Mouse (Mus musculus) limb, embryonic 15.5 days (tissue): Measurements from ENCODE around the gene Ankrd33. TPM values are rescaled to one million over a fixed set of nuclear protein-coding genes. Genes with fewer than 3 reads are reported as not detected.

Experiments used
- ATAC-seq: fragments of 200-750 bp; cut with Nextera tagmentation; 2 replicates; pipeline ENCODE4 v1.8.0; 2017; ENCODE audit warnings: low read depth, moderate TSS enrichment; ENCODE audit not compliant: insufficient number of reproducible peaks, low FRiP score, low TSS enrichment
- H3K27ac ChIP-seq: fragments of 300-500 bp; sonication (generic); 2 replicates; pipeline ENCODE4 v1.5.1; 2015; ENCODE audit warnings: moderate library complexity, mild to moderate bottlenecking, inconsistent platforms
- H3K27me3 ChIP-seq: fragments of 300-500 bp; sonication (generic); 2 replicates; pipeline ENCODE4 v1.6.1; 2015; ENCODE audit warnings: inconsistent platforms
- H3K36me3 ChIP-seq: fragments of 300-500 bp; sonication (generic); 2 replicates; pipeline ENCODE4 v1.6.1; 2015; ENCODE audit warnings: inconsistent platforms
- H3K4me1 ChIP-seq: fragments of 300-500 bp; sonication (generic); 2 replicates; pipeline ENCODE4 v1.6.1; 2015; ENCODE audit warnings: inconsistent platforms
- H3K4me2 ChIP-seq: fragments of 300-500 bp; sonication (generic); 2 replicates; pipeline ENCODE4 v1.6.1; 2015; ENCODE audit warnings: mild to moderate bottlenecking, inconsistent platforms
- H3K4me3 ChIP-seq: fragments of 300-500 bp; sonication (generic); 2 replicates; pipeline ENCODE4 v1.5.1; 2015; ENCODE audit warnings: mild to moderate bottlenecking, inconsistent platforms
- H3K9ac ChIP-seq: fragments of 300-500 bp; sonication (generic); 2 replicates; pipeline ENCODE4 v1.6.1; 2015; ENCODE audit warnings: inconsistent platforms
- H3K9me3 ChIP-seq: fragments of 300-500 bp; sonication (generic); 2 replicates; pipeline ENCODE4 v1.6.1; 2016; ENCODE audit warnings: inconsistent platforms
- WGBS: fragments of 180-500 bp; shearing (Covaris S2); methylation state at CpG from one replicate; pipeline ENCODE4 v1.1.7; 2015; 5-methylcytosine and 5-hydroxymethylcytosine counted together
- polyA plus RNA-seq: library from polyadenylated mRNA; unstranded; fragments of >200 nt; fragmentation: Nextera tagmentation; extraction: Ambion mirVana; gene quantifications from 2 replicates; pipeline ENCODE4 v1.2.1, GENCODE M21; 2015

Gene Ankrd33
- polyA plus RNA-seq, 1 experiment from 2014 or later: not detected

DNA sequence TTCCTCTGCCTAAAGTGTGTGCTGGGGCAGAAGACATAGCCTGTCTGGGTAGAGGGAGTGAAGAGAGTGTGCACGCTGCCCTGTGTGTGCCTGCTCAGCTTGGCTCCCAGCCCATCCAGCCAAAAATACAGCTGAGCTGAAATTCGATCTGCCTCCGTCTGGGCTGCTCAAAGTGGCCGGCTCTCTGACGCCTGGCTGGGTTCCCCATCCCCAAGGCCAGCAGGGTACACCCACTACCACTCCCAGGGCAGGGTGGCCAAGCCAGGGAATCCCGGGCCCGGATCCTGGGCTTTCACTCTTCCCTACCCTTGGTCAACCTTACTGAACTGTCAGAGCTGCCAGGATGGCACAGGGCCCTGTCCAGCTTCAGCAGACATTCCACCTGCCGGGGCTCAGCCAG, 27.9 kb downstream of the Ankrd33 start:
- no peak overlapping the region for H3K4me3 ChIP-seq

GRCm38 (mm10) chr15:101144176-101144575, 28.6 kb downstream of the Ankrd33 start:
- H3K4me1 ChIP-seq: peaks cover 76% of the 10 kb centered on the region
- ATAC-seq: no peak
- H3K27me3 ChIP-seq: no peaks in the 10 kb centered on the region
- WGBS: 79% methylated on average over 5 of the region's 5 CpGs
- H3K4me2 ChIP-seq: no peak overlapping the region
- no peaks in the 10 kb centered on the region for H3K9me3 ChIP-seq
- 0 out of 2 replicates have a peak overlapping the region, but pooled peaks have one; percentile 54 for H3K27ac ChIP-seq
- no peak overlapping the region for H3K9ac ChIP-seq
- H3K4me3 ChIP-seq: no peak overlapping the region
- no peaks in the 10 kb centered on the region for H3K36me3 ChIP-seq

More for the DNA sequence above, 27.9 kb downstream of the Ankrd33 start:
- H3K36me3 ChIP-seq: no peaks in the 10 kb centered on the region
- H3K9ac ChIP-seq: no peak overlapping the region
- 11% methylated on average over 8 of the region's 8 CpGs for WGBS
- H3K9me3 ChIP-seq: no peaks in the 10 kb centered on the region
- peak overlapping the region; percentile 12; the same call in 1 of the 2 replicates for H3K4me2 ChIP-seq
- H3K4me1 ChIP-seq: peaks cover 76% of the 10 kb centered on the region
- peak; percentile 42 for ATAC-seq
- peak overlapping the region; percentile 54 for H3K27ac ChIP-seq
- no peaks in the 10 kb centered on the region for H3K27me3 ChIP-seq

DNA sequence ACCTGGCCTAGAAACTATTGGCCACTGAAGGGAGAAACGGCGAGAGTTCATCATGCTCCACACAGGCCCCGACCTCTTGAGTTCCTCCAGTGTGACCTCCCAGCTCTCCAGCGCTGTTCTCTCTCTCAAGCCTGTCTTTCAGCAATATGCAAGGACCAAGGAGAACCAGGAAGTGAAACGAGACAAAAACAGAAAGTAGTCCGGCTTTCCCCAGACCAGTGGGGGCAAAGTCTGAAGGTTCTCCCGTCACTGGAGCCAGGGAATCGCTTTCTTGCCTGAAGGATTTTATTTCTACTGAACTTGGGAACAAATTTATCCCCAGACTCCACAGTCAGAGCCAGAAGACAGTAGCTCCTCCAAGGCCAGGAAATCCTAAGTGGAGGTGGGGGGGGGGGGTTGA, 29.2 kb downstream of the Ankrd33 start:
- ATAC-seq: no peak
- 80% methylated on average over 8 of the region's 8 CpGs for WGBS
- peak overlapping the region; percentile 78 for H3K27ac ChIP-seq

DNA sequence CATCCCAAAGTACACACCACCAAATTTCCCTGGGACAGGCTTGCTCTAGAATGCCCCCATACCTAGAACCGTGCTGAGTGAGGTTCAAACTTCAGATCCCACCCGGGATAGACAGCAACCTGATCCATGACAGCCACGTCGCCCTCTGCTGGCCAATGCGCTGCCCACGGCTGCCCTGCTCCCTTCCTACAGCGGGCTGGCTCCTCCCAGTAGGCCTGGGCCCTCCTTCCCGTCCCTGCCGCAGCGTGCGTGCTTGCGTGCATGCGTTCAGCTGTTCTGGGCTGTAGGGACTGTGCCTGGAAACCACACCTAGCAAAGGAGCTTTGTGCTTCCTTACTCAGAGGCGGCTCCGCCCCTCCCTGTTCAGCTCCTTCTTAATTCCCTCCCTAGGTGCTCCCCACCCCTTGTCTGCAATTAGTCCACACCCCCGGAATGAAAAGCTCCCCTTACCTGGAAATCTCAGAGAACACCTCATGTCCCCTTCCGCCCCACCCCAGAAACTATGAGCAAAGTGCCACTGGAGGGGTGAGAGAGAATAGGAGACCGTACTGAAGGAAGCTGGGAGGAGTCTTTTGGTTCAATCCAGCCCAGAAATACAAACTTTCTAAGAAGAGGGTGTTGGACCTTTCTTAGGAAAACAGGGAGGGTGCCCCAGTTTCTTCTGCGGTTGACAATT, 30.0 kb downstream of the Ankrd33 start:
- no peaks in the 10 kb centered on the region for H3K36me3 ChIP-seq
- H3K4me3 ChIP-seq: peak overlapping the region; percentile 14; the same call in 1 of the 2 replicates
- 7% methylated on average over 19 of the region's 19 CpGs for WGBS
- H3K27ac ChIP-seq: peak overlapping the region; percentile 78
- H3K27me3 ChIP-seq: no peaks in the 10 kb centered on the region
- H3K9ac ChIP-seq: no peak overlapping the region
- H3K4me1 ChIP-seq: peaks cover 62% of the 10 kb centered on the region
- H3K4me2 ChIP-seq: peak overlapping the region; percentile 45
- H3K9me3 ChIP-seq: no peaks in the 10 kb centered on the region
- peak; percentile 93 for ATAC-seq

More for the DNA sequence above, 29.2 kb downstream of the Ankrd33 start:
- Histone ChIP-seq H3K27me3 (no peaks in the 10 kb centered on the region), H3K4me2 (no peak overlapping the region), H3K4me1 (peaks cover 70% of the 10 kb centered on the region), H3K9ac (no peak overlapping the region), H3K9me3 (no peaks in the 10 kb centered on the region), H3K36me3 (no peaks in the 10 kb centered on the region), H3K4me3 (no peak overlapping the region)

DNA sequence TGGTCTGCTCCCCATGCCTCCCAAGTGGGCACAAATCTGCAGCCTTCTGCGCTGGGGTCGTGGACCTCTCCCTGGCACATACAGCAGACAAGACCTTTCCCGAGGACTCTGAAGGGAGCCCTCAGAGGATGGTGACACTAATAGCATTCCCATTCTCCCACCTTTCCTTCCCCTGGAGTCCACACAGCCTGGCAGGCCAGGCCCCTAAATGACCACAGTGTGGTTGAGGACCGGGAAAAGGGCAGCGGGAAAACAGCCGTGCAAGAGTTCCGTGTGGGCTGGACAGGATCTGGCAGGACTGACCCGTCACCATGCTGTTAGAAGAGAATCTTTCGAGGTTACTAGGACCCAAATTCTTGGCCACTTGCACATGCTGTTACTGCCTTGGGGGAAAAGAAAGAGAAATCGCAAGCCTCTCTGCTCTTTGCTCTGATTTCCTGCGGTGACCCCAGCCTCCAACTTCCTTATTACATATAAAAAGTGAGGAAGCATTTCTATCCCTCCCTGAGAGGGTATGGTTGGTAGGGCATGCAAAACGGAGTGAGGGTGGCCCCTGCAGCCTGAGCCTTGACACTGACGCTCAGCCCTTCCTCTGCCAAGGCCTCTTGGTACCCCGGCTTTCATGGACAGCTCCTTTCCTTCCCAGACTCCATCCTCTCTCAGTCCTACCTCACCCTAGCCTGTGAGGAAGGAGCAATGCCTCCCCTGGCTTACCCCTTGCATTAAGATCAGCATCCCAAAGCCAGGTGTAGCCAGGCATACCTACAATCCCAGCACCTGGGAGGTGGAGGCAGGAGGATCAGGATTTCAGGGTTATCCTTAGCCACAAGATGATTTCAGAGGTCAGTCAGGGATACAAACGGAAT, 30.8 kb downstream of the Ankrd33 start:
- Histone ChIP-seq H3K4me2 (peak overlapping the region; percentile 45; the same call in 1 of the 2 replicates), H3K27me3 (no peaks in the 10 kb centered on the region), H3K9ac (no peak overlapping the region), H3K27ac (peak overlapping the region; percentile 78), H3K4me3 (peak overlapping the region; percentile 14; the same call in 1 of the 2 replicates), H3K4me1 (peaks cover 56% of the 10 kb centered on the region), H3K9me3 (no peaks in the 10 kb centered on the region), H3K36me3 (no peaks in the 10 kb centered on the region)
- 58% methylated on average over 15 of the region's 15 CpGs for WGBS
- no peak for ATAC-seq

GRCm38 (mm10) chr15:101147115-101147909, 31.8 kb downstream of the Ankrd33 start:
- Histone ChIP-seq H3K9ac (no peak overlapping the region), H3K27me3 (no peaks in the 10 kb centered on the region), H3K4me1 (peaks cover 53% of the 10 kb centered on the region), H3K9me3 (no peaks in the 10 kb centered on the region), H3K36me3 (no peaks in the 10 kb centered on the region), H3K4me2 (no peak overlapping the region), H3K4me3 (no peak overlapping the region), H3K27ac (no peak overlapping the region)
- WGBS: 75% methylated on average over 16 of the region's 16 CpGs
- ATAC-seq: no peak

GRCm38 (mm10) chr15:101147910-101148273, 32.3 kb downstream of the Ankrd33 start:
- Histone ChIP-seq H3K27ac (no peak overlapping the region), H3K4me2 (no peak overlapping the region), H3K4me1 (peaks cover 48% of the 10 kb centered on the region), H3K27me3 (no peaks in the 10 kb centered on the region), H3K36me3 (no peaks in the 10 kb centered on the region), H3K9me3 (no peaks in the 10 kb centered on the region), H3K9ac (no peak overlapping the region), H3K4me3 (no peak overlapping the region)
- WGBS: 42% methylated on average over 6 of the region's 6 CpGs
- ATAC-seq: no peak

- H3K4me1 ChIP-seq: peaks cover 40% of the 10 kb centered on the region
Measured at GRCm38 (mm10) chr15:101148604-101149003, 33.0 kb downstream of the Ankrd33 start.

GRCm38 (mm10) chr15:101151409-101152261, 36.1 kb downstream of the Ankrd33 start:
- Histone ChIP-seq H3K9me3 (no peaks in the 10 kb centered on the region), H3K4me2 (no peak overlapping the region), H3K27ac (no peak overlapping the region), H3K4me1 (peaks cover 11% of the 10 kb centered on the region), H3K36me3 (no peaks in the 10 kb centered on the region), H3K4me3 (no peak overlapping the region), H3K9ac (no peak overlapping the region), H3K27me3 (no peaks in the 10 kb centered on the region)
- 75% methylated on average over 9 of the region's 9 CpGs for WGBS
- no peak for ATAC-seq

More at GRCm38 (mm10) chr15:101148604-101149003, 33.0 kb downstream of the Ankrd33 start:
- 62% methylated on average over 6 of the region's 6 CpGs for WGBS
- Histone ChIP-seq H3K27me3 (no peaks in the 10 kb centered on the region), H3K27ac (no peak overlapping the region), H3K9ac (no peak overlapping the region), H3K36me3 (no peaks in the 10 kb centered on the region), H3K4me3 (no peak overlapping the region), H3K9me3 (no peaks in the 10 kb centered on the region), H3K4me2 (no peak overlapping the region)
- no peak for ATAC-seq

DNA sequence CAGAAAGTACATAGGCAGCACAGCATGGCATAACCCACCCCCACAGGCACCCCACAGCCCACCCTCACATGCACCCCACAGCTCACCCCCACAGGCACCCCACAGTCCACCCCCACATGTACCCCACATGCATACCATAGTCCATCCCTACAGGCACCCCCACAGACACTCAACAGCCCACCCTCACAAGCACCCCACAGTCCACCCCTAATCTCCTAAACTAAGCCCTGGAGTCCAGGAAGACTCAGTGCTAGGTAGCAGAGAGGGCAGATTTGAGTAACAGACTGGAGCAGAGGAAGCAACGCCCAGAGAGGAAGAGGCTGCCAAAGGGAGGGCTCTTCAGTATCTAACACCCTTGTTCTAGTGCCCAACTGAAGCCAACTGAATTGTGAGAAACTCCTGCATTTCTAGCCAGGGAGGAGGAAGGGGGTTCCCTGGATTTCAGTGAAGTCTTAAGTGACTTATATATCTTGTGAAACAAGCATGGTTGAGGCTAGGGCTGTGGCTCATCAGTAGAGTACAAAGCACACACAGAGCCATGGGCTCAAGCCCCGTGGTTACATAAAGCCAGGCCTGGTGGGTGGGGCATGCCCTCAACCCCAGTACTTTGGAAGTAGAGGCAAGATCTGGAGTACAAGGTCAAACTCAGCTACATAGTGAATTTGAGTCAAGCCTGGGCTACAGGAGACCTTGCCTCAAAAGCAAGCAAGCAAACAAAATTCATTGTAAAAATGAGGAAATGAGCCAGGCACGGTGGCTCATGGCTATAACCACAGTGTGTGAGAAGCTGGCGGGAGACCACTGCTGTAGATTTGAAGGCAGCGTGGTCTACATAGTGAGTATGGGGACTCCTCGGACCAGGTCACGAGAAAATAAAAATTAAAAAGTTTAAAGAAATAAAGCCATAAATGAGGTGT, 39.4 kb downstream of the Ankrd33 start:
- WGBS: 72% methylated on average over 7 of the region's 7 CpGs

More for the DNA sequence above, 39.4 kb downstream of the Ankrd33 start:
- no peaks in the 10 kb centered on the region for H3K4me1 ChIP-seq
- H3K4me2 ChIP-seq: no peak overlapping the region
- no peak overlapping the region for H3K27ac ChIP-seq
- no peak overlapping the region for H3K4me3 ChIP-seq
- no peak for ATAC-seq
- no peaks in the 10 kb centered on the region for H3K27me3 ChIP-seq
- no peaks in the 10 kb centered on the region for H3K36me3 ChIP-seq
- H3K9me3 ChIP-seq: no peaks in the 10 kb centered on the region
- H3K9ac ChIP-seq: no peak overlapping the region
